Mouse (Mus musculus) ES-E14 (cell line): ENCODE measurements around the gene Gm27021.

ENCODE experiments used
- CHD2 ChIP-seq: IDR thresholded peaks from 2 replicates; pipeline ENCODE4 v1.6.1; 2014; ENCODE audit warnings: mild to moderate bottlenecking, low read depth, low read length, inconsistent platforms
- HCFC1 ChIP-seq: IDR thresholded peaks from 2 replicates; pipeline ENCODE4 v1.6.1; 2012; ENCODE audit warnings: low read length, inconsistent platforms, borderline replicate concordance; ENCODE audit not compliant: insufficient read depth
- MAFK ChIP-seq: IDR thresholded peaks from 2 replicates; pipeline ENCODE4 v1.6.1; 2014; ENCODE audit warnings: mild to moderate bottlenecking, low read depth, low read length, inconsistent platforms; ENCODE audit not compliant: insufficient read depth
- ZC3H11A ChIP-seq: IDR thresholded peaks from 2 replicates; pipeline ENCODE4 v1.6.1; 2012; ENCODE audit warnings: low read depth, mild to moderate bottlenecking, inconsistent platforms, low read length, borderline replicate concordance
- ZNF384 ChIP-seq: IDR thresholded peaks from 2 replicates; pipeline ENCODE4 v1.6.1; 2012; ENCODE audit warnings: low read depth, low read length, inconsistent platforms

GRCm38 (mm10) chr8:120700053-120700452 is 32.2 kb upstream of the Gm27021 start:
- TF ChIP-seq CHD2 (no peak), ZNF384 (no peak), MAFK (no peak), ZC3H11A (no peak), HCFC1 (no peak)
